Mouse (Mus musculus): Measurements from ENCODE around the gene Slc34a2.

The Slc34a2 gene

GRCm38 (mm10) chr5:53037781-53038180 is at the start of gene Slc34a2:
Gene Slc34a2 (plus strand): TSS chr5:53038081.
- no peak for DNase-seq (ENCODE audit: low spot score)

GRCm38 (mm10) chr5:52990687-52991341 is 47.1 kb upstream of the Slc34a2 start:
- DNase-seq (ENCODE audit: low spot score): no peak

GRCm38 (mm10) chr5:52992210-52992897 is 45.5 kb upstream of the Slc34a2 start:
- DNase-seq (ENCODE audit: low spot score): no peak

- DNase-seq (ENCODE audit: low spot score): no peak
These were observed 44.2 kb upstream of the Slc34a2 start for GRCm38 (mm10) chr5:52993490-52994282.

GRCm38 (mm10) chr5:52995461-52995860 is 42.4 kb upstream of the Slc34a2 start:
- DNase-seq (ENCODE audit: low spot score): no peak

- no peak for DNase-seq (ENCODE audit: low spot score)
These were observed 41.7 kb upstream of the Slc34a2 start for GRCm38 (mm10) chr5:52996145-52996544.

GRCm38 (mm10) chr5:52996601-52997000 is 41.3 kb upstream of the Slc34a2 start:
- DNase-seq (ENCODE audit: low spot score): no peak

GRCm38 (mm10) chr5:52997032-52997431 is 40.8 kb upstream of the Slc34a2 start:
- DNase-seq (ENCODE audit: low spot score): no peak

GRCm38 (mm10) chr5:52998097-52998760 is 39.7 kb upstream of the Slc34a2 start:
- DNase-seq (ENCODE audit: low spot score): no peak

- no peak for DNase-seq (ENCODE audit: low spot score)
These were observed 37.6 kb upstream of the Slc34a2 start for GRCm38 (mm10) chr5:53000169-53000872.

- no peak for DNase-seq (ENCODE audit: low spot score)
These were observed 35.2 kb upstream of the Slc34a2 start for GRCm38 (mm10) chr5:53002599-53003203.

GRCm38 (mm10) chr5:53003495-53003894 is 34.4 kb upstream of the Slc34a2 start:
- DNase-seq (ENCODE audit: low spot score): no peak

- no peak for DNase-seq (ENCODE audit: low spot score)
These were observed 33.9 kb upstream of the Slc34a2 start for GRCm38 (mm10) chr5:53003981-53004380.

- no peak for DNase-seq (ENCODE audit: low spot score)
These were observed 28.7 kb upstream of the Slc34a2 start for GRCm38 (mm10) chr5:53009027-53009769.

GRCm38 (mm10) chr5:53009770-53010133 is 28.1 kb upstream of the Slc34a2 start:
- no peak for DNase-seq (ENCODE audit: low spot score)

- no peak for DNase-seq (ENCODE audit: low spot score)
These were observed 26.6 kb upstream of the Slc34a2 start for GRCm38 (mm10) chr5:53011327-53011726.

GRCm38 (mm10) chr5:53016606-53017005 is 21.3 kb upstream of the Slc34a2 start:
- DNase-seq (ENCODE audit: low spot score): no peak

GRCm38 (mm10) chr5:53018316-53018715 is 19.6 kb upstream of the Slc34a2 start:
- no peak for DNase-seq (ENCODE audit: low spot score)

- no peak for DNase-seq (ENCODE audit: low spot score)
These were observed 14.4 kb upstream of the Slc34a2 start for GRCm38 (mm10) chr5:53023432-53023831.

- DNase-seq (ENCODE audit: low spot score): no peak
These were observed 14.0 kb upstream of the Slc34a2 start for GRCm38 (mm10) chr5:53023901-53024300.
